Mouse (Mus musculus) midbrain, embryonic 12.5 days (tissue): ENCODE results near the gene Pin4. TPM values are rescaled to one million over a fixed set of nuclear protein-coding genes. Genes with fewer than 3 reads are reported as not detected.

Experiments used
- ATAC-seq: fragments of 200-750 bp; cut with Nextera tagmentation; 2 replicates; pipeline ENCODE4 v1.8.0; 2017; ENCODE audit warnings: low read depth, moderate TSS enrichment, moderate library complexity; ENCODE audit not compliant: low FRiP score
- H3K27ac ChIP-seq: fragments of 300-500 bp; sonication (generic); replicated peaks from 2 replicates; pipeline ENCODE4 v1.5.1; 2016; ENCODE audit warnings: mild to moderate bottlenecking
- H3K27me3 ChIP-seq: fragments of 300-500 bp; sonication (generic); 2 replicates; pipeline ENCODE4 v1.6.1; 2016; ENCODE audit warnings: mild to moderate bottlenecking
- H3K36me3 ChIP-seq: fragments of 300-500 bp; sonication (generic); 2 replicates; pipeline ENCODE4 v1.6.1; 2016
- H3K4me1 ChIP-seq: fragments of 300-500 bp; sonication (generic); 2 replicates; pipeline ENCODE4 v1.6.1; 2016
- H3K4me2 ChIP-seq: fragments of 300-500 bp; sonication (generic); replicated peaks from 2 replicates; pipeline ENCODE4 v1.6.1; 2016; ENCODE audit warnings: mild to moderate bottlenecking, moderate library complexity
- H3K4me3 ChIP-seq: fragments of 300-500 bp; sonication (generic); 2 replicates; pipeline ENCODE4 v1.5.1; 2016; ENCODE audit warnings: mild to moderate bottlenecking
- H3K9ac ChIP-seq: fragments of 300-500 bp; sonication (generic); replicated peaks from 2 replicates; pipeline ENCODE4 v1.6.1; 2016; ENCODE audit warnings: mild to moderate bottlenecking, moderate library complexity
- H3K9me3 ChIP-seq: fragments of 300-500 bp; sonication (generic); 2 replicates; pipeline ENCODE4 v1.6.1; 2016; ENCODE audit warnings: mild to moderate bottlenecking
- WGBS: fragments of 180-500 bp; shearing (Covaris S2); methylation state at CpG from one replicate; pipeline ENCODE4 v1.1.7; 2016; 5-methylcytosine and 5-hydroxymethylcytosine counted together
- polyA plus RNA-seq: library from polyadenylated mRNA; unstranded; fragments of >200 nt; fragmentation: Nextera tagmentation; extraction: Ambion mirVana; gene quantifications from 2 replicates; pipeline ENCODE4 v1.2.1, GENCODE M21; 2016

Pin4 gene
- polyA plus RNA-seq, 1 experiment from 2014 or later = 75.5 TPM

DNA sequence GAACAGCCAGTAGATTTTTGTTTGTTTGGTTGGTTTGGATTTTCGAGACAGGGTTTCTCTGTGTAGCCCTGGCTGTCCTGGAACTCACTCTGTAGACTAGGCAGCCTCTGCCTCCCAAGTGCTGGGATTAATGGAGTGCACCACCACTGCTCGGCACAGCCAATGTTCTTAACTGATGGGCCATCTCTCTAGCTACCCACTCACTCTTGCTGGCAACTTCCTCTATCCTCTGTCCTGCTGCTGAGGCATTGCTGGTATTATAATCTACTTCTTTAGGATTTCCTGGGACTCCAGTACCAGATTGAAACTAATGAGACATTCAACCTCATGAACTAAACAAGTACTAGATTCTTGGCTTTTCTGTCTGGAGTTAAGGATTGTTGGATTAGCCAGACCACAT is 41.3 kb downstream of the Pin4 start:
- no peaks in the 10 kb centered on the region for H3K9me3 ChIP-seq
- no peaks in the 10 kb centered on the region for H3K27me3 ChIP-seq
- no peak overlapping the region for H3K4me2 ChIP-seq
- H3K4me1 ChIP-seq = no peaks in the 10 kb centered on the region
- ATAC-seq = no peak
- 73% methylated on average over 2 of the region's 2 CpGs for WGBS
- no peak overlapping the region for H3K27ac ChIP-seq
- no peak overlapping the region for H3K9ac ChIP-seq
- no peaks in the 10 kb centered on the region for H3K36me3 ChIP-seq
- no peak overlapping the region for H3K4me3 ChIP-seq

DNA sequence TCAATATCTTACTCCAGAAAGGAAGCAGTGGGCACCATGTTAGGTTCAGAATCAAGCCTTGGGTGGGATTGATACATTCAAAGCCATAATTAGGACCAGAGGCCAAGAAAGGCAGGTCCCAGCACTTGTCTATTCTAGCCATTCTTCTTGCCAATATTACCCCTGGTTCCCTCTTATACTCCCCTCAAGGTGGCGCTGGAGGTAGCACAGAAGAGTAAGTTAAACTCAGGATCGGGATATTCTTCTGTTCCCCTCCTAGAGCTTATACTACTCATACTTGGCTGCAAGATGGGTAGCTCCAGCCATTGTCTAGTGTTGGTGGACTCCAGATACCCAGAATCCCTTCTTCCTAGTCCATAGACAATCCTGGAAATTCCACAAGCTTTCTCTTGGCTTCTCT is 43.8 kb downstream of the Pin4 start:
- Histone ChIP-seq H3K9me3 (no peaks in the 10 kb centered on the region), H3K27ac (no peak overlapping the region)

DNA sequence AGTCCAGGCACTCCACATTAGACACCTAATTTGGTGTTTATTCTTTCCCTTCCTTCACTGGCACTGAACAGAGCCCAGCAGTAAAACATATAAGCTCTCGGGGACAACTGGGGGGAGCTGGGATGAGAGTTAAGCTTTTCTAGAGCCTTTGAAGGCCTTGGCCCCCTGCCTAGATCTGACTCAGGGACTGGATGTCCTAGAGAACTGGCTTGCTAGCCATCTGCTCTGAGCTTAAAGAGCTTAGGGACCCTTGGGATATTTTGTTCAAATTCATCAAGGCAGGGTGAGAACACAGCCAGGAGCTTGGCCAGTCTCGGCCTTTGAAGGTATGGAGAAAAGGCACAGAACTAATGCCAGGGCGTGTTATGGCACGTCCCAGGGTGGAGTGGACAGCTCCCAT is 44.3 kb downstream of the Pin4 start:
- Histone ChIP-seq H3K9ac (no peak overlapping the region), H3K4me3 (no peak overlapping the region), H3K27me3 (no peaks in the 10 kb centered on the region; the same call in 1 of the 2 replicates), H3K4me2 (no peak overlapping the region), H3K36me3 (no peaks in the 10 kb centered on the region), H3K27ac (no peak overlapping the region), H3K4me1 (peaks cover 8% of the 10 kb centered on the region), H3K9me3 (no peaks in the 10 kb centered on the region)
- ATAC-seq = no peak
- WGBS = 77% methylated on average over 4 of the region's 4 CpGs

More for the DNA sequence above, 43.8 kb downstream of the Pin4 start:
- 31% methylated on average over 2 of the region's 2 CpGs for WGBS
- peaks cover 8% of the 10 kb centered on the region for H3K4me1 ChIP-seq
- H3K27me3 ChIP-seq = no peaks in the 10 kb centered on the region; the same call in 1 of the 2 replicates
- ATAC-seq = no peak
- no peaks in the 10 kb centered on the region for H3K36me3 ChIP-seq
- H3K4me2 ChIP-seq = no peak overlapping the region
- no peak overlapping the region for H3K4me3 ChIP-seq
- no peak overlapping the region for H3K9ac ChIP-seq

DNA sequence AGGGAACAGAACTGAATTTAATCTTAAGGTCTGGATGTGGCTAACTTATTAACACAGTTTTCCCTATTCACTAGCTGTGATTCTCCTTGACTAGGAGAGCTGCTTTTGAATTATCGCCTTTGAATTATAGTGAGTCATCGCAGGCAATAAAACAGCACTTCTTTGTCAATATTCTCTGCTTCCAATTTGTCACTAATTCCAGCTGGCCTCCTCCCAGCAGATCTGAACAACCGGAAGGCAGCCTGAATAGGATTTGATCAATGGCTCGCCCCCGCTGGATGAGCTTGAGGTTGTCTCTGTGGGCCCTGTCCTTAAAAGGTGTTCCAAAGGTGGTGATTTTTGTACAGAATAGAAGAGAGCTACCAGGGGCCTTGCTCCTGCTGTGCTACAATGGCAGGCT is 47.3 kb downstream of the Pin4 start:
- H3K27me3 ChIP-seq = no peaks in the 10 kb centered on the region; the same call in 1 of the 2 replicates
- H3K4me2 ChIP-seq = no peak overlapping the region
- H3K9me3 ChIP-seq = no peaks in the 10 kb centered on the region
- H3K9ac ChIP-seq = 0 out of 2 replicates have a peak overlapping the region, but pooled peaks have one; percentile 15
- H3K4me3 ChIP-seq = no peak overlapping the region
- H3K27ac ChIP-seq = peak overlapping the region; percentile 68
- peaks cover 8% of the 10 kb centered on the region for H3K4me1 ChIP-seq
- ATAC-seq = no peak
- WGBS = 53% methylated on average over 5 of the region's 5 CpGs
- H3K36me3 ChIP-seq = no peaks in the 10 kb centered on the region

DNA sequence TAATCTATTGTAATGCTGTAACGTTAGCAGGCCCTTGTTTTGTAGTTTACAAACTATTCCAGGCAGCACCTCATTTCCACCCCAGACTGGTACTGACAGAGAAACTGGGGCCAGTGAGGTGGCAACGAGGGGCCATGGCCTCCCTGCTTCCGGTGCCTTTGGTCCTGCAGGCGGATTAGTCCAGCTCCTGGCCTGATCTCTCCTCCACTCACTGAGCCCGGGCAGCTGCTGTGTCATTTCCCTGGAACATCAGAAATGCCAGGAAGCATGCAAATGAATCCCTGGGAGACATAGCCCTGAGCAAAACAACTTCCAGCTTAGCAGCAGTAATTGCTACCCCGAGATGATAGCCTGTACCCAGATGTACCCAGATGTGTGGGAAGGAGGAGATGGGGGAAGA is 47.7 kb downstream of the Pin4 start:
- ATAC-seq = 0 out of 2 replicates have a peak, but pooled peaks have one; percentile 16
- no peaks in the 10 kb centered on the region for H3K36me3 ChIP-seq
- H3K9ac ChIP-seq = 0 out of 2 replicates have a peak overlapping the region, but pooled peaks have one; percentile 15
- H3K4me1 ChIP-seq = peaks cover 8% of the 10 kb centered on the region
- no peaks in the 10 kb centered on the region; the same call in 1 of the 2 replicates for H3K27me3 ChIP-seq
- H3K4me2 ChIP-seq = no peak overlapping the region
- H3K9me3 ChIP-seq = no peaks in the 10 kb centered on the region
- peak overlapping the region; percentile 68 for H3K27ac ChIP-seq
- WGBS = 33% methylated on average over 6 of the region's 6 CpGs
- H3K4me3 ChIP-seq = no peak overlapping the region

DNA sequence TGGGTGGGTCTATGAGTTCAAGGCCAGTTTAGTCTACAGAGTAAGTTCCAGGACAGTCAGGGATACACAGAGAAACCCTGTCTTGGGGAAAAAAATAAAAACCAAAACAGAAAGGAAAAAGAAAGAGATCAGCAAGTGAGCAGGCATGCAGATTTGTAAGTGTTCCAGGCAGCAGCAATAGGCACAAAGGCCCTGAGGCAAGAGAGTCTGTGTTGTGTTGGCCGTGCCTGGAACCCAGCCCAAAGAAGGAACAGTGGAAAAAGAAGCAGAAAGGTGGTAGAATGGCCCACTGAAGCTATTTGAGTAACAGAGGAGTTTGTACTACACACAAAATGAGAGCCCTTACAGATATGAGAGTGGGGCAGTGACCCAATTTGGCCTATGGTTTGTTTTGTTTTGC is 50.5 kb downstream of the Pin4 start:
- H3K9ac ChIP-seq = no peak overlapping the region
- no peak overlapping the region for H3K4me2 ChIP-seq
- no peaks in the 10 kb centered on the region for H3K36me3 ChIP-seq
- H3K4me3 ChIP-seq = no peak overlapping the region
- WGBS = 68% methylated on average over 1 of the region's 1 CpGs
- no peaks in the 10 kb centered on the region; the same call in 1 of the 2 replicates for H3K27me3 ChIP-seq
- H3K9me3 ChIP-seq = no peaks in the 10 kb centered on the region
- ATAC-seq = no peak
- H3K27ac ChIP-seq = no peak overlapping the region
- H3K4me1 ChIP-seq = peaks cover 8% of the 10 kb centered on the region

DNA sequence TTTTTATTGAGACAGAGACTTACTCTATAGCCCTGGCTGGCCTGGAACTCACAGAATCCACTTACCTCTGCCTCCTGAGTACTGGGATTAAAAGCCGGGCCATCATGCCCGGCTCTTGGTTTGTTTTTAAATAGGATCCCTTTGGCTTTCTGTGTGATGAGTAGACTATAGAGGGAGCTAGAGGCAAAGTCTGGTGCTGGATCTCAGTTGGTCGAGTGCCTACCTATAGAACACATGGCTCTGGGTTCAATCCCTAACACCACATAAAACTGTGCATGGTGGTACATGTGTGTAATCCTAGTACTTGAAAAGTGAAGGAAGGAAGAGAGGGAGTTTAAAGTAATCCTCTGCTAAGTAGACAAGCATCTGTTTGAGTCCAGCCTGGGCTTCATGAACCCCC is 50.9 kb downstream of the Pin4 start:
- ATAC-seq = no peak
- no peaks in the 10 kb centered on the region for H3K36me3 ChIP-seq
- H3K4me2 ChIP-seq = no peak overlapping the region
- no peak overlapping the region for H3K9ac ChIP-seq
- H3K4me3 ChIP-seq = no peak overlapping the region
- WGBS = 50% methylated on average over 3 of the region's 3 CpGs
- H3K9me3 ChIP-seq = no peaks in the 10 kb centered on the region
- H3K4me1 ChIP-seq = peaks cover 8% of the 10 kb centered on the region
- no peaks in the 10 kb centered on the region; the same call in 1 of the 2 replicates for H3K27me3 ChIP-seq
- H3K27ac ChIP-seq = no peak overlapping the region

DNA sequence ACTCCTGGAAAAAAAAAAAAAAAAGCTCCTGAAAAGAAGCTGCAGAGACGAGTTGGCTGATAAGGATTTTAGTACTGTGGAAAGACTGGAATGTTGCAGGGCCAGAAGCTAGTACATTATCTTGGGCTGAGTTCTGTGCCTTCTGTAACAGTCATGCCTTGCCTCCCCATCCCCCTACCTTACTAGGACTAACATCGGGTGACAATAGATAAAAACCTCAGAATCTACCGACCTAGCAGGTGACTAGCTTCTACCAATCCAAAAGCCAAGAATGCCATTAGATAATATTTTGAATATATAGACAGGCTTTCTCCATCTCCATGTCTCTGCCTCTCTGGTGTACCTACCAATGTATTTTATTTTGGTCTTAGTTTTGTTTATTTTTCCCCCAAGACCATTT is 51.7 kb downstream of the Pin4 start:
- ATAC-seq = no peak
- Histone ChIP-seq H3K4me2 (no peak overlapping the region), H3K27me3 (no peaks in the 10 kb centered on the region; the same call in 1 of the 2 replicates), H3K9me3 (no peaks in the 10 kb centered on the region), H3K27ac (no peak overlapping the region), H3K9ac (no peak overlapping the region), H3K4me3 (no peak overlapping the region), H3K36me3 (no peaks in the 10 kb centered on the region), H3K4me1 (peaks cover 8% of the 10 kb centered on the region)
- WGBS = 69% methylated on average over 3 of the region's 3 CpGs

DNA sequence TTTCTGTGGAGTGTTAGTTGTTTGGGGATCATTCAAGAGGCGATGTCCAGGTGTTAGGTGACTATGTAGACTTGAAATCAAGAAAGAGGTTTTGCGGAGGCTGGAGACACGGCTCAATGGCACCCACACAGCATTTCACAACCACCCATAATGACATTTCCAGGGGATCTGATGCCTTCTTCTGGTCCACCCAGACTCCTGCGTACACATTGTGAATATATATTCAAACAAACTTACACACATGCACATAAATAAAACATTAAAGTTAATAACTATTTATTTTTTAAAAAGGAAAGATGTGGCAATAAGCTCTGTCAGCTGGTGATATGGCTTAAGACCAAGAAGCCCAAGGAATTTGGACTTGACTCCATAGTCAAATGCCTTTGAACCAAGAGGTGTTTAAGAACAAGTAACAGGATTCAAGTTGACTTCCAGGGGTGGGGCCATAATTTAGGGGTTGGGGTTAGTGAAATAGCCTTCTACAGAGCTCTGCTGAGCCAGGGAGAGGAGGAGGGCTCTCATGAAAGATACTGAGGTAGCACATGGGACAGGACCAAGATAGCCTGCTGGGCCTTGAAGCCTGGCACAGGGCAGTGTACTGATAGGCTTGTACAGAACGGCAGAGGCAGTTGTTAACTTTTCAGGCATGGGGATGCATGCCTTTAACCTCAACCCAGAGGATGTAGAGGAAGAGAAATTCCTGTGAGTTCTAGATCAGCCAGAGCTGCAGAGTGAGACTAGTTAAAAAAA is 56.5 kb downstream of the Pin4 start:
- Histone ChIP-seq H3K4me3 (no peak overlapping the region), H3K27ac (no peak overlapping the region), H3K9me3 (no peaks in the 10 kb centered on the region), H3K36me3 (no peaks in the 10 kb centered on the region), H3K9ac (no peak overlapping the region), H3K4me2 (no peak overlapping the region), H3K4me1 (no peaks in the 10 kb centered on the region), H3K27me3 (peaks cover 13% of the 10 kb centered on the region; the same call in 1 of the 2 replicates)
- 86% methylated on average over 5 of the region's 5 CpGs for WGBS
- no peak for ATAC-seq

Other genes with a start within 250 kb of the Pin4 start
- gene Rtl5, start 48.1 kb upstream of the Pin4 start, polyA plus RNA-seq = 6.2 and 6.5 TPM in 2 replicates
- gene Ercc6l, start 37.6 kb downstream of the Pin4 start, polyA plus RNA-seq = 13.4 and 13.9 TPM in 2 replicates
- gene Rps4x, start 69.9 kb downstream of the Pin4 start, polyA plus RNA-seq = 479 and 497 TPM in 2 replicates
- 5.3 and 7.9 TPM in 2 replicates for gene Cited1, start 132.7 kb downstream of the Pin4 start, polyA plus RNA-seq